Mouse (Mus musculus) neural tube, embryonic 11.5 days (tissue): ENCODE results near the gene Asb15. TPM values are rescaled to one million over a fixed set of nuclear protein-coding genes. Genes with fewer than 3 reads are reported as not detected.

Experiments used
- ATAC-seq: fragments of 200-750 bp; cut with Nextera tagmentation; 2 replicates; pipeline ENCODE4 v1.8.0; 2017; ENCODE audit warnings: moderate number of reproducible peaks, mild to moderate bottlenecking, moderate TSS enrichment, moderate library complexity; ENCODE audit not compliant: insufficient read depth, low FRiP score, low TSS enrichment
- DNase-seq: peaks from one replicate; pipeline ENCODE4 v3.0.0-alpha.2; 2015; ENCODE audit warnings: low spot score
- H3K27ac ChIP-seq: fragments of 300-500 bp; sonication (generic); 2 replicates; pipeline ENCODE4 v1.5.1; 2014; ENCODE audit warnings: low read depth, mild to moderate bottlenecking, low read length
- H3K27me3 ChIP-seq: fragments of 300-500 bp; sonication (generic); 2 replicates; pipeline ENCODE4 v1.6.1; 2014; ENCODE audit warnings: mild to moderate bottlenecking, low read length, mixed read lengths; ENCODE audit not compliant: control insufficient read depth, insufficient read depth
- H3K36me3 ChIP-seq: fragments of 300-500 bp; sonication (generic); 2 replicates; pipeline ENCODE4 v1.6.1; 2014; ENCODE audit warnings: mild to moderate bottlenecking, low read length, moderate library complexity, mixed read lengths; ENCODE audit not compliant: control insufficient read depth, insufficient read depth
- H3K4me1 ChIP-seq: fragments of 300-500 bp; sonication (generic); 2 replicates; pipeline ENCODE4 v1.6.1; 2014; ENCODE audit warnings: low read length, mixed read lengths; ENCODE audit not compliant: control insufficient read depth, insufficient read depth
- H3K4me2 ChIP-seq: fragments of 300-500 bp; sonication (generic); 2 replicates; pipeline ENCODE4 v1.6.1; 2014; ENCODE audit warnings: low read depth, mild to moderate bottlenecking, moderate library complexity
- H3K4me3 ChIP-seq: fragments of 300-500 bp; sonication (generic); 2 replicates; pipeline ENCODE4 v1.5.1; 2014; ENCODE audit warnings: low read depth, low read length
- H3K9ac ChIP-seq: fragments of 300-500 bp; sonication (generic); 2 replicates; pipeline ENCODE4 v1.6.1; 2014; ENCODE audit warnings: mild to moderate bottlenecking, low read length
- H3K9me3 ChIP-seq: fragments of 300-500 bp; sonication (generic); 2 replicates; pipeline ENCODE4 v1.6.1; 2016; ENCODE audit warnings: low read length; ENCODE audit not compliant: control insufficient read depth
- WGBS: fragments of 180-500 bp; shearing (Covaris S2); extraction: QIAGEN DNeasy Blood & Tissue Kit; methylation state at CpG from one replicate; pipeline ENCODE4 v1.1.7; 2014; 5-methylcytosine and 5-hydroxymethylcytosine counted together
- polyA plus RNA-seq: library from polyadenylated mRNA; unstranded; fragments of >200 nt; fragmentation: Nextera tagmentation; extraction: Ambion mirVana; gene quantifications from 2 replicates; pipeline ENCODE4 v1.2.1, GENCODE M21; 2014

The Asb15 gene
- polyA plus RNA-seq, 1 experiment from 2014 or later = not detected

DNA sequence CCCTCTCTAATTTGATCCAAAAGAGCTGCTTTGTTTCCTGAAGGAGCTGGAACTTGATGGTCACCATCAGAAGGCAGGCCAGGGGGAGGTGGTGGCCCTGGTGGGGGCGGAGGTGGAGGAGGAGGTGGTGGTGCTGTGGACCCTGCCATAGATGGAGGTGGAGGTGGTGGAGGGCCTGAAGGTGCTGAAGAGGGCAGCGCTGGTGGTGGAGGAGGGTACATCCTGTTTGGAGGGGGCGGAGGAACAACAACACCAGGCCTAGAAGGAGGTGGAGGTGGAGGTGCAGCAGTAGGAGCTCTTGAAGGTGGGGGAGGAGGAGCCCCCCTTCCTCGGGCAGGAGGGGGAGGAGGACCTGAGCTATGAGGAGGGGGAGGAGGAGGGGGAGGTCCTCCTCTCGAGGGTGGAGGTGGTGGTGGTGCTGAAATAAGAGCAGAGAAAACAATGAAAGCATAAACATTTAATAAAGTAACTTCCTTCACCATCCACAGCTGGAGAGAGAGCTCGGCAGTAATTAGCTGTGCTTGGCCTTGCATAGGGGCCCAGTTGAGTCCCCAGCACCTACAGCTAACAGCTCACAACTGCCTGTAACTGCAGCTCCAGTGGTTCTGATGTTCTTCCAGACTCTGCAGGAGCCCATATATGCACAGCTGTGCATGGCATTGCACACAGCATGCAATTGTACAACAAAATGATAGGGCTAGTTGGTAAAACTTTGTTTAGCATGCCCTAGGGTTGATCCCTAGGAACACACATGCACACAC is 91.5 kb downstream of the Asb15 start:
- Histone ChIP-seq H3K9ac (no peak overlapping the region), H3K36me3 (no peaks in the 10 kb centered on the region; the same call in 1 of the 2 replicates), H3K27ac (no peak overlapping the region), H3K9me3 (no peaks in the 10 kb centered on the region), H3K4me1 (no peaks in the 10 kb centered on the region), H3K27me3 (no peaks in the 10 kb centered on the region), H3K4me3 (no peak overlapping the region), H3K4me2 (no peak overlapping the region)
- ATAC-seq (no peak), DNase-seq (no peak)
- 82% methylated on average over 5 of the region's 6 CpGs for WGBS

DNA sequence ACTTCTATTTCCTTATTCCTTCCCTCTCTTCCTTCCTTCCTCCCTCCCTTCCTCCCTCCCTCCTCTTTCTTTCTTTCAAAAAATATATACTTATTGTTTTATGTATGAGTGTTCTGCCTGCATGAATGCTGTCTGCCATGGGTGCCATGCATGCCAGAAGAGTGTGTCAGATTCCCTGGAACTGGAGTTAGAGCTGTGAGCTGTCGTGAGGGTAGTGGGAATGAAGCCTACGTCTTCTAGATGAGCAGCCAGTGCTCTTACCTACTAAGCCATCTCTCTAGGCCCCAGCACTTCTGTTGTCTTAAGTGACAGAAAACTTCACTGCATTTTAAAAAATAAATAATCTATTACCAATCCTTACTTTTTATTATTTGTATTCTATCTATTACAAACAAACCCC is 93.0 kb downstream of the Asb15 start:
- no peak for ATAC-seq
- H3K9ac ChIP-seq = no peak overlapping the region
- H3K27ac ChIP-seq = no peak overlapping the region
- WGBS = 97% methylated on average over 2 of the region's 2 CpGs
- H3K36me3 ChIP-seq = no peaks in the 10 kb centered on the region; the same call in 1 of the 2 replicates
- no peaks in the 10 kb centered on the region for H3K9me3 ChIP-seq
- H3K4me2 ChIP-seq = no peak overlapping the region
- no peak for DNase-seq
- H3K4me1 ChIP-seq = no peaks in the 10 kb centered on the region
- H3K27me3 ChIP-seq = no peaks in the 10 kb centered on the region
- H3K4me3 ChIP-seq = no peak overlapping the region

GRCm38 (mm10) chr6:24622098-24622497 is 94.2 kb downstream of the Asb15 start:
- H3K9ac ChIP-seq = no peak overlapping the region
- no peak overlapping the region for H3K4me2 ChIP-seq
- ATAC-seq = no peak
- DNase-seq = no peak
- H3K27ac ChIP-seq = no peak overlapping the region
- H3K4me3 ChIP-seq = no peak overlapping the region
- no peaks in the 10 kb centered on the region for H3K9me3 ChIP-seq
- no peaks in the 10 kb centered on the region for H3K27me3 ChIP-seq
- no peaks in the 10 kb centered on the region for H3K36me3 ChIP-seq
- 92% methylated on average over 2 of the region's 2 CpGs for WGBS
- no peaks in the 10 kb centered on the region for H3K4me1 ChIP-seq

Other genes with a start within 250 kb of the Asb15 start
- gene Iqub, start 13.1 kb upstream of the Asb15 start, polyA plus RNA-seq = 0.13 and 0.15 TPM in 2 replicates
- 275 and 289 TPM in 2 replicates for gene Ndufa5, start 131 bp upstream of the Asb15 start, polyA plus RNA-seq
- 0.23 TPM in 1 of 2 replicates, not detected in the other for gene Lmod2, start 69.6 kb downstream of the Asb15 start, polyA plus RNA-seq
- 45.3 and 46.2 TPM in 2 replicates for gene Wasl, start 136.9 kb downstream of the Asb15 start, polyA plus RNA-seq
- not detected in 2 replicates for gene Hyal6, start 205.1 kb downstream of the Asb15 start, polyA plus RNA-seq
- gene Hyal4, start 220.2 kb downstream of the Asb15 start, polyA plus RNA-seq = not detected in 2 replicates